8 mouse cellular contexts compared by ENCODE assay signal in genomic region chr11:116437541-116437940, GRCm38 (mm10). TPM values are rescaled to one million over a fixed set of nuclear protein-coding genes. Genes with fewer than 3 reads are reported as not detected.
DNase-seq lines count a peak whose midpoint lies in the region; ATAC-seq and TF ChIP-seq lines count a peak whose summit lies in the region.
"Had no signal": no experiment of that assay in that cellular context is flagged by ENCODE, and none has a peak within 500 bp of the region (broad histone marks: within the 10 kb centered on the region; RNA-seq: fewer than 3 reads in every experiment).

No protein-coding gene starts in this region.

- H3K9me3 ChIP-seq in hindbrain, embryonic 11.5 days (ENCODE audit: control insufficient read depth, low read length): no peaks in the 10 kb centered on the region
- no peaks in the 10 kb centered on the region for H3K9me3 ChIP-seq in hindbrain, embryonic 16.5 days (ENCODE audit: control insufficient read depth, low read length)
- no peaks in the 10 kb centered on the region for H3K9me3 ChIP-seq in G1E (replicated peaks)
- no peaks in the 10 kb centered on the region for H3K9me3 ChIP-seq in heart, embryonic 15.5 days (replicated peaks)
- no peaks in the 10 kb centered on the region for H3K9me3 ChIP-seq in liver, embryonic 15.5 days (replicated peaks)

- no peak for DNase-seq in hindbrain, embryonic 11.5 days (ENCODE audit: low spot score)
- no peak for DNase-seq in G1E (ENCODE audit: low spot score)
- no peak for DNase-seq in ovary, adult 18-20 months (ENCODE audit: low spot score)
- no peak for DNase-seq in thymus, postnatal 14 days
- DNase-seq: thymus, postnatal 25 days had no signal

- H3K36me3 ChIP-seq in hindbrain, embryonic 11.5 days (ENCODE audit: control insufficient read depth, insufficient read depth, low read length): 0 out of 2 replicates have a peak, but pooled peaks cover 4% of the 10 kb centered on the region
- H3K36me3 ChIP-seq in hindbrain, embryonic 16.5 days (ENCODE audit: control insufficient read depth, insufficient read depth, low read length): no peaks in the 10 kb centered on the region; the same call in 1 of the 2 replicates
- H3K36me3 ChIP-seq in G1E (replicated peaks): peaks cover 69% of the 10 kb centered on the region
- peaks cover 5% of the 10 kb centered on the region for H3K36me3 ChIP-seq in heart, embryonic 15.5 days
- peaks cover 44% of the 10 kb centered on the region for H3K36me3 ChIP-seq in liver, embryonic 15.5 days (replicated peaks)

- no peak for TF ChIP-seq CTCF in G1E (IDR thresholded peaks at IDR 0.05; ENCODE audit: low read depth, low read length)

- WGBS in hindbrain, embryonic 11.5 days: 88% methylated on average over 11 of the region's 11 CpGs
- 75% methylated on average over 11 of the region's 11 CpGs for WGBS in hindbrain, embryonic 16.5 days
- WGBS in heart, embryonic 15.5 days: 71% methylated on average over 11 of the region's 11 CpGs
- WGBS in liver, embryonic 15.5 days (ENCODE audit: insufficient replicate concordance): 78% methylated on average over 11 of the region's 11 CpGs

- no peak for ATAC-seq in hindbrain, embryonic 11.5 days (ENCODE audit: low FRiP score)
- no peak for ATAC-seq in hindbrain, embryonic 16.5 days
- ATAC-seq in G1E (ENCODE audit: extremely low read depth, insufficient number of reproducible peaks, low FRiP score, poor library complexity, severe bottlenecking): no peak
- no peak for ATAC-seq in heart, embryonic 15.5 days (replicated peaks; ENCODE audit: insufficient number of reproducible peaks, insufficient read depth, low FRiP score, low read depth)
- no peak for ATAC-seq in liver, embryonic 15.5 days (ENCODE audit: insufficient read depth)

- no peaks in the 10 kb centered on the region for H3K27me3 ChIP-seq in hindbrain, embryonic 11.5 days (ENCODE audit: control insufficient read depth, insufficient read depth, low read length)
- no peaks in the 10 kb centered on the region for H3K27me3 ChIP-seq in hindbrain, embryonic 16.5 days (replicated peaks; ENCODE audit: control insufficient read depth, insufficient read depth, low read length)
- no peaks in the 10 kb centered on the region for H3K27me3 ChIP-seq in G1E (ENCODE audit: insufficient read depth, low read length)
- H3K27me3 ChIP-seq in heart, embryonic 15.5 days: no peaks in the 10 kb centered on the region
- no peaks in the 10 kb centered on the region for H3K27me3 ChIP-seq in liver, embryonic 15.5 days

- H3K4me2 ChIP-seq in hindbrain, embryonic 11.5 days (replicated peaks; ENCODE audit: low read depth, low read length): no peak overlapping the region
- no peak overlapping the region for H3K4me2 ChIP-seq in hindbrain, embryonic 16.5 days (ENCODE audit: low read length)
- H3K4me2 ChIP-seq in heart, embryonic 15.5 days: peak overlapping the region; percentile 73
- H3K4me2 ChIP-seq in liver, embryonic 15.5 days: peak overlapping the region; percentile 73; the same call in 1 of the 2 replicates

- no peak overlapping the region for H3K27ac ChIP-seq in hindbrain, embryonic 11.5 days (ENCODE audit: low read depth, low read length)
- H3K27ac ChIP-seq in hindbrain, embryonic 16.5 days (ENCODE audit: low read depth, low read length): no peak overlapping the region
- H3K27ac ChIP-seq in heart, embryonic 15.5 days: peak overlapping the region; percentile 85
- H3K27ac ChIP-seq in liver, embryonic 15.5 days (replicated peaks): peak overlapping the region; percentile 94; the same call in 1 of the 2 replicates

- no peak overlapping the region for H3K4me3 ChIP-seq in hindbrain, embryonic 11.5 days (ENCODE audit: low read depth, low read length)
- H3K4me3 ChIP-seq in hindbrain, embryonic 16.5 days (ENCODE audit: low read length): no peak overlapping the region
- peak overlapping the region; percentile 69; the same call in 1 of the 2 replicates for H3K4me3 ChIP-seq in G1E (ENCODE audit: low read depth, low read length)
- H3K4me3 ChIP-seq in heart, embryonic 15.5 days: peak overlapping the region; percentile 24
- H3K4me3 ChIP-seq in liver, embryonic 15.5 days (replicated peaks): peak overlapping the region; percentile 92; the same call in 1 of the 2 replicates

- H3K4me1 ChIP-seq in hindbrain, embryonic 11.5 days (replicated peaks; ENCODE audit: control insufficient read depth, insufficient read depth, low read length): peaks cover 16% of the 10 kb centered on the region
- peaks cover 22% of the 10 kb centered on the region for H3K4me1 ChIP-seq in hindbrain, embryonic 16.5 days (ENCODE audit: control insufficient read depth, insufficient read depth, low read depth, low read length)
- peaks cover 66% of the 10 kb centered on the region for H3K4me1 ChIP-seq in G1E (ENCODE audit: insufficient read depth, low read depth, low read length)
- peaks cover 47% of the 10 kb centered on the region for H3K4me1 ChIP-seq in heart, embryonic 15.5 days (replicated peaks)
- H3K4me1 ChIP-seq in liver, embryonic 15.5 days (replicated peaks): peaks cover 55% of the 10 kb centered on the region

- H3K9ac ChIP-seq in hindbrain, embryonic 11.5 days (ENCODE audit: low read depth, low read length): peak overlapping the region; percentile 4; the same call in 1 of the 2 replicates
- H3K9ac ChIP-seq in hindbrain, embryonic 16.5 days (ENCODE audit: low read depth, low read length): no peak overlapping the region
- H3K9ac ChIP-seq in heart, embryonic 15.5 days: peak overlapping the region; percentile 47; the same call in 1 of the 2 replicates
- no peak overlapping the region for H3K9ac ChIP-seq in liver, embryonic 15.5 days

RNA-seq across cellular contexts. Expression of gene Ubald2, which starts 3.6 kb away (rescaled TPM):
- polyA plus RNA-seq in hindbrain, embryonic 11.5 days (2014; fragmentation: Nextera tagmentation; extraction: Ambion mirVana): 77.9 and 81.2 TPM in 2 replicates
- polyA plus RNA-seq in hindbrain, embryonic 16.5 days (2015; fragmentation: Nextera tagmentation; extraction: Ambion mirVana): 28.3 and 35.1 TPM in 2 replicates
- total RNA-seq in G1E (2014; fragmentation: Nextera tagmentation): 184 and 210 TPM in 2 replicates
- 114 and 161 TPM in 2 replicates for total RNA-seq in G1E (2017)
- polyA plus RNA-seq in G1E (2012): 710 and 1,104 TPM in 2 replicates
- polyA plus RNA-seq in heart, embryonic 15.5 days (2015; fragmentation: Nextera tagmentation; extraction: Ambion mirVana): 29.3 and 32.5 TPM in 2 replicates
- polyA plus RNA-seq in liver, embryonic 15.5 days (2015; fragmentation: Nextera tagmentation; extraction: Ambion mirVana): 33.1 and 33.9 TPM in 2 replicates

RNA-seq across cellular contexts. Expression of gene Rnf157, which starts 24.7 kb away (rescaled TPM):
- polyA plus RNA-seq in hindbrain, embryonic 11.5 days (2014; fragmentation: Nextera tagmentation; extraction: Ambion mirVana): 16.0 and 23.1 TPM in 2 replicates
- polyA plus RNA-seq in hindbrain, embryonic 16.5 days (2015; fragmentation: Nextera tagmentation; extraction: Ambion mirVana): 27.8 and 28.5 TPM in 2 replicates
- 19.4 and 23.7 TPM in 2 replicates for total RNA-seq in G1E (2014; fragmentation: Nextera tagmentation)
- 10.0 and 10.6 TPM in 2 replicates for total RNA-seq in G1E (2017)
- 6.1 and 7.1 TPM in 2 replicates for polyA plus RNA-seq in G1E (2012)
- polyA plus RNA-seq in heart, embryonic 15.5 days (2015; fragmentation: Nextera tagmentation; extraction: Ambion mirVana): 7.1 and 14.3 TPM in 2 replicates
- 1.0 and 1.4 TPM in 2 replicates for polyA plus RNA-seq in liver, embryonic 15.5 days (2015; fragmentation: Nextera tagmentation; extraction: Ambion mirVana)

RNA-seq across cellular contexts. Expression of gene Qrich2, which starts 28.5 kb away (rescaled TPM):
- 0.17 TPM in 1 of 2 replicates, not detected in the other for polyA plus RNA-seq in hindbrain, embryonic 11.5 days (2014; fragmentation: Nextera tagmentation; extraction: Ambion mirVana)
- 0.38 and 0.40 TPM in 2 replicates for polyA plus RNA-seq in hindbrain, embryonic 16.5 days (2015; fragmentation: Nextera tagmentation; extraction: Ambion mirVana)
- total RNA-seq in G1E (2014; fragmentation: Nextera tagmentation) (not detected in 2 replicates), G1E (2017) (0.05 and 0.06 TPM in 2 replicates)
- polyA plus RNA-seq in G1E (2012): 0.07 and 0.16 TPM in 2 replicates
- 0.10 TPM in 1 of 2 replicates, not detected in the other for polyA plus RNA-seq in heart, embryonic 15.5 days (2015; fragmentation: Nextera tagmentation; extraction: Ambion mirVana)
- not detected in 2 replicates for polyA plus RNA-seq in liver, embryonic 15.5 days (2015; fragmentation: Nextera tagmentation; extraction: Ambion mirVana)

RNA-seq across cellular contexts. Expression of gene Prpsap1, which starts 56.5 kb away (rescaled TPM):
- polyA plus RNA-seq in hindbrain, embryonic 11.5 days (2014; fragmentation: Nextera tagmentation; extraction: Ambion mirVana): 164 and 169 TPM in 2 replicates
- 181 and 190 TPM in 2 replicates for polyA plus RNA-seq in hindbrain, embryonic 16.5 days (2015; fragmentation: Nextera tagmentation; extraction: Ambion mirVana)
- 53.7 and 56.6 TPM in 2 replicates for total RNA-seq in G1E (2014; fragmentation: Nextera tagmentation)
- 33.3 and 42.2 TPM in 2 replicates for total RNA-seq in G1E (2017)
- 53.9 and 69.4 TPM in 2 replicates for polyA plus RNA-seq in G1E (2012)
- 81.7 and 98.2 TPM in 2 replicates for polyA plus RNA-seq in heart, embryonic 15.5 days (2015; fragmentation: Nextera tagmentation; extraction: Ambion mirVana)
- 45.1 and 49.0 TPM in 2 replicates for polyA plus RNA-seq in liver, embryonic 15.5 days (2015; fragmentation: Nextera tagmentation; extraction: Ambion mirVana)

Comparison
In these comparisons a context has a peak if more than half of its experiments do, and no peak if none do; other contexts are left out.
1. H3K9ac ChIP-seq: peak in hindbrain, embryonic 11.5 days (single experiment) and heart, embryonic 15.5 days (single experiment); none in hindbrain, embryonic 16.5 days (single experiment) and liver, embryonic 15.5 days (single experiment).
2. H3K27ac ChIP-seq: peak in heart, embryonic 15.5 days (single experiment) and liver, embryonic 15.5 days (single experiment); none in hindbrain, embryonic 11.5 days (single experiment) and hindbrain, embryonic 16.5 days (single experiment).
3. H3K4me2 ChIP-seq: peak in heart, embryonic 15.5 days (single experiment) and liver, embryonic 15.5 days (single experiment); none in hindbrain, embryonic 11.5 days (single experiment) and hindbrain, embryonic 16.5 days (single experiment).
4. H3K4me3 ChIP-seq: peak in G1E (single experiment), heart, embryonic 15.5 days (single experiment) and liver, embryonic 15.5 days (single experiment); none in hindbrain, embryonic 11.5 days (single experiment) and hindbrain, embryonic 16.5 days (single experiment).